Mouse (Mus musculus): ENCODE data around the gene Gm37240.

- TF ChIP-seq POLR2A (IDR thresholded peaks at IDR 0.05; ENCODE audit: low read depth, low read length) = no peak
- TF ChIP-seq CTCF (IDR thresholded peaks at IDR 0.05; ENCODE audit: borderline replicate concordance, insufficient read depth, low read length) = no peak
Measured at GRCm38 (mm10) chr3:85144425-85144824, 742.9 kb downstream of the Gm37240 start.
